Mouse (Mus musculus): Measurements from ENCODE around the gene Fyco1.

DNA sequence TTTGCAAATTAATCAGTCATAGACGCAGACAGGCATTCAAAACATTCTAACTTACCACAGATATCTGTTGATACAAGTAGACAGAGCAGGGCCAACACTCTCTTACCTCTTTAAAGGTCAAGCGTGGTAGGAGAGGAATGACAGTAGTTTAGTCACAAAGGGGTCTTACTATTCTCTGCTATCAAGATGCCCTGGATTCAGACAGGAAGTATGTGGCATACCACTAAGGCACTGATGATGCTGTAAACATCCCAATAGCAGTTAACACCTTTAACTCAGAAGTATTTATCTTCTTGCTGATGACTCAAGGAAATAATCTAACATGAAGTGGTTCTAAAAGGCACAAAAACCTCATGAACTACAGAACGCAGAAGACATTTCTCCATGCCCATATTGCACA, 15.8 kb downstream of the Fyco1 start:
- TF ChIP-seq POLR2A (IDR thresholded peaks at IDR 0.05; ENCODE audit: insufficient read depth, low read length) (no peak), CTCF (IDR thresholded peaks at IDR 0.05; ENCODE audit: low read depth, low read length) (no peak), EP300 (IDR thresholded peaks at IDR 0.05; ENCODE audit: insufficient read depth, low read depth, low read length) (no peak)

Data from ES-Bruce4 (cell line).